Mouse (Mus musculus) CH12.LX (cell line): ENCODE measurements around the gene Nr2e3.

Experiments used
- CTCF ChIP-seq, 2 experiments: IDR thresholded peaks in 1 of 2; conservative IDR thresholded peaks in 1 of 2; 2 replicates each; pipeline ENCODE4 v1.5.1; 2011 to 2012; ENCODE audit warnings: low read depth in 2 of 2, low read length in 2 of 2, improper control_type of control experiment in 1 of 2, inconsistent platforms in 1 of 2, mild to moderate bottlenecking in 1 of 2, moderate library complexity in 1 of 2
- EP300 ChIP-seq: IDR thresholded peaks from 2 replicates; pipeline ENCODE4 v1.6.1; 2011; ENCODE audit warnings: low read length, improper control_type of control experiment
- ETS1 ChIP-seq: conservative IDR thresholded peaks from 2 replicates; pipeline ENCODE4 v1.6.1; 2012; ENCODE audit warnings: low read depth, mild to moderate bottlenecking, inconsistent platforms, low read length, improper control_type of control experiment, moderate library complexity
- GABPA ChIP-seq: IDR thresholded peaks from 2 replicates; pipeline ENCODE4 v1.6.1; 2012; ENCODE audit warnings: low read depth, low read length, improper control_type of control experiment, inconsistent platforms; ENCODE audit not compliant: insufficient replicate concordance
- JUN ChIP-seq: IDR thresholded peaks from 2 replicates; pipeline ENCODE4 v1.6.1; 2011; ENCODE audit warnings: low read depth, mild to moderate bottlenecking, low read length, improper control_type of control experiment, moderate library complexity; ENCODE audit not compliant: insufficient read depth
- JUND ChIP-seq: conservative IDR thresholded peaks from 2 replicates; pipeline ENCODE4 v1.6.1; 2011; ENCODE audit warnings: low read depth, low read length, improper control_type of control experiment
- MYC ChIP-seq: IDR thresholded peaks from 2 replicates; pipeline ENCODE4 v1.6.1; 2011; ENCODE audit warnings: low read depth, mild to moderate bottlenecking, improper control_type of control experiment, low read length
- NRF1 ChIP-seq: IDR thresholded peaks from 2 replicates; pipeline ENCODE4 v1.6.1; 2014; ENCODE audit warnings: low read depth, mild to moderate bottlenecking, inconsistent platforms, low read length, improper control_type of control experiment, moderate library complexity
- POLR2A ChIP-seq: IDR thresholded peaks from 2 replicates; pipeline ENCODE4 v1.6.1; 2011; ENCODE audit warnings: low read depth, mild to moderate bottlenecking, improper control_type of control experiment, low read length
- TCF12 ChIP-seq: IDR thresholded peaks from 2 replicates; pipeline ENCODE4 v1.6.1; 2014; ENCODE audit warnings: low read depth, mild to moderate bottlenecking, inconsistent platforms, low read length, improper control_type of control experiment
- USF1 ChIP-seq: IDR thresholded peaks from 2 replicates; pipeline ENCODE4 v1.6.1; 2014; ENCODE audit warnings: low read depth, mild to moderate bottlenecking, inconsistent platforms, low read length, improper control_type of control experiment
- ZC3H11A ChIP-seq: IDR thresholded peaks from 2 replicates; pipeline ENCODE4 v1.6.1; 2012; ENCODE audit warnings: low read depth, mild to moderate bottlenecking, inconsistent platforms, low read length, improper control_type of control experiment

DNA sequence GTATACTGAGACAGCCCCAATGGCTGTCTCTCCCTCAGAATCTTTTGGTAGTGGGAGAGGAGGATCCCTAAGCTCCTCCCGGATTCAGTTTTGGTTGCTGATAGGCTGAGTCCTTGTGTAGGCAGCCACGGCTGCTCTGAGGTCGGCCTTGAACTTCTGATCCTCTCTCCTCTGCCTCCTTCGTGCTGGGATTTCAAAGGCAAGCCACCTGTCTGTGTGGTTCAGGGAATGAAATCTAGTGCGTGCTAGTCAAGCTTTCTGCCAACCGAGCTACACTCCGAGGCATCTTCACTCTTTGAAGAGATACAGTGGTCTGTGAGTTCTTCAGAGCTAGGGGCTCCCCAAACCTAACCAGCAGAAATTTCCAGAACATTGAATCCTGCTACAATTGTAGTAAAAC, 6.9 kb downstream of the Nr2e3 start:
- TF ChIP-seq ZC3H11A (no peak), CTCF (conservative IDR thresholded peaks at IDR 0.05 in 1 of 2, IDR thresholded peaks at IDR 0.05 in 1 of 2; ENCODE audit: low read depth in 2 of 2, low read length in 2 of 2) (no peak), MYC (no peak), POLR2A (no peak), ETS1 (no peak), EP300 (no peak), JUN (no peak), NRF1 (no peak), JUND (no peak), TCF12 (no peak), USF1 (no peak), GABPA (no peak)
